Mouse (Mus musculus) cortical plate, adult 2 months (tissue): ENCODE measurements around the gene Kcnj16.

Source experiments
- CTCF ChIP-seq: fragments of 200-500 bp; IDR thresholded peaks from 2 replicates; pipeline ENCODE4 v1.5.1; 2011; ENCODE audit warnings: mild to moderate bottlenecking, control low read depth, low read length; ENCODE audit not compliant: insufficient read depth; ENCODE audit errors: extremely low read depth
- POLR2A ChIP-seq: fragments of 200-500 bp; IDR thresholded peaks from 2 replicates; pipeline ENCODE4 v1.6.1; 2011; ENCODE audit warnings: mild to moderate bottlenecking, low read length, control low read depth; ENCODE audit not compliant: insufficient read depth; ENCODE audit errors: extremely low read depth

DNA sequence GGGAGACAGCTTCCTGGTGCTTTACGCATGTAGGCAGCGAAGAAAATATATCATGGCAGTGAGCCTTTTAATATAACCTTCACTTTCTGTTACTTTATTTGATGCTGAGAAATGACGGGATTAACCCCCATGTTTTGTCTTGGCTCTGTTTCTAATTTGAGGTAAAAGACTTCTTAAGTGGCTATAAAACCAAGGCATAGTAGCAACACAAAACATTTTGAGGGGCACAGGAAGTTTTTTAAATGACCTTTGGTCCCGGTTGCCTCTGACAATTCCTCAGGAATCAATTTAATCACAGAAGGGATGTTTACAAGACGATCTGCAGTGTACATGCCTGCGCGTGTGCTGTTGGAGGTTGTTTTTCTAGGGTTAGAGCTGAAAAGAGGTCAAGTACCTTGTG, 11.2 kb upstream of the Kcnj16 start:
- TF ChIP-seq POLR2A (no peak), CTCF (no peak)
